Mouse (Mus musculus) lung, postnatal 0 days (tissue): ENCODE data around the gene Ccr1.

Source experiments
- CTCF ChIP-seq: IDR thresholded peaks from 2 replicates; pipeline ENCODE4 v1.5.1; 2016; ENCODE audit warnings: antibody characterized with exemption, mild to moderate bottlenecking
- EP300 ChIP-seq: IDR thresholded peaks from 2 replicates; pipeline ENCODE4 v1.6.1; 2016; ENCODE audit warnings: antibody characterized with exemption, mild to moderate bottlenecking, control low read depth

DNA sequence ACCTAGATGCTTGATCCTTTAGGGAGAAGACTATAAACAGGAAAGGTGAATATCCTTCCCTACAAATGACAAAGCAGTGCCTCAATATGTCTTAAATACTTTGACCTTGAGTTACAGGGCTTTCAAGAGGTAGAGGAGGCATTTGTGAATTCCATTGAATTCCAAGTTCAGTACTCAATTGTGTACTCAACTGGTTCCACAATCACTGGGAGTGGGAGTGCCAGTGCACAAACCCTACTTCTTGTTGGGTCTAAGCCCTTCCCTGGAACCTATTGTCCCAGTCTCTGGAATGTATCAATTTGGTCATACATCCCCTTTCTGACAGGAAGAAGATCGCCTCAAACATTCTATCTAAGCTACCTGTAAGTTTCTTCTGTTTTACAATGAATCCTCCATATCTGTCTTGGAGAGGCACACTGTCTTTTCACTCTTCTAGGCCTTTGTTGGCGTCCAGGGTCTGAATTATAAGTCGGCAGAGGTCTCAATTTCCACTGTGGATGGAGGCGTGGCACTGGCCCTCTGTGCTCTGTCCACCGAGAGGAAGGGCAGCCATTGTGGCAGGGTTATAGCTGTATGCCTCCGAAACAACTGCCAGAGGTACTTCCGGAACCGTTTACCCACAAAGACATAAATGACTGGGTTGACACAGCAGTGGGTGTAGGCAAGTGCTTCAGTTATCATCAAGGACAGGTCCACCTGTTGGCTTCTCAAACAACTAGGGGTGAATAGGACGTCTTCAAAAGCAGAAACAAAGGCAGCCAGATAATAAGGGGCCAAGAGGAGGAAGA is 8.6 kb upstream of the Ccr1 start:
- TF ChIP-seq CTCF (no peak), EP300 (no peak)
